11 mouse cellular contexts compared by ENCODE assay signal in the genomic region with DNA sequence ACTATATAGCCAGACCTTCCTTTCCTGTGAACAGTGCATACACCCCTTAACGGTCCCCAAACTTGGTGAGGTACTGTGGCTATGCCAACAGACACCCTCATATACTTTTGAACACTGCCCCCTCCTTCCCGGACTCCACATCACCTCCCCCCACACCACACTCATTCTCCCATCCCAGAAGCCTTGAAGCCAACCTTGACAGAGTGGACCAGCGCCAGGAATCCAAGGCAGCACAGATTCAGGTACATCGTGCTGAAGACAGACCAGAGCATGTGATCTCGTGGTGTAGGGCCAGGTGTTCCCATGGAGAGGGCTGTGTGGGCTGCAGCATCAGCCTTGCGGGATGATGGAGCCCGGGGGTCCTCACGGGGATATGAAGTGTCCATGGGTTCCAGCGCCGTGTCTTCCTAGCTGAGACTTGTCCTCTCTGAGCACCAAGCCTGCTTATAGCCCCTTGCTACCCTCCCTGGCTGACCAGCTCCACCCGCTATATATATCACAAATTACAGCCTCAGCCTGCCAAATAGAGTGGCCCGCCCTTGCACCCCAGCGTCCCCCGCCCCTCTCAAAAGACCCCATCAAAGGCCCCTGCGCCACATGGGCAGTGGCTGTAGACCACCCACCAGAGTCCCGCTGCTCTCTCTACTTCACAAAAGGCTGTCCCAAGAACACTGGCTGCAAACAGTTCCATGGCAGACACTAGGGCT. TPM values are rescaled to one million over a fixed set of nuclear protein-coding genes. Genes with fewer than 3 reads are reported as not detected.
DNase-seq lines count a peak whose midpoint lies in the region; ATAC-seq and TF ChIP-seq lines count a peak whose summit lies in the region.
"Had no signal": no experiment of that assay in that cellular context is flagged by ENCODE, and none has a peak within 500 bp of the region (broad histone marks: within the 10 kb centered on the region; RNA-seq: fewer than 3 reads in every experiment).

Gene Ifitm5, minus strand, starts transcription at position 468 of the 707 bp plus-strand sequence.

- TF ChIP-seq CTCF in midbrain, postnatal 0 days (IDR thresholded peaks at IDR 0.05) = no peak

- intact Hi-C loops in heart, postnatal 10 days (cut with DNase I) = loop anchor here (5.0 kb wide), 2 partner anchors 93 to 242 kb away; partner anchors contain the start of genes Bet1l, Gm45785, Hras and Lrrc56

- no peaks in the 10 kb centered on the region; the same call in 1 of the 2 replicates for H3K36me3 ChIP-seq in heart, embryonic 16.5 days (ENCODE audit: control insufficient read depth, insufficient read depth)
- peaks cover 26% of the 10 kb centered on the region for H3K36me3 ChIP-seq in lung, embryonic 16.5 days (ENCODE audit: control insufficient read depth, insufficient read depth, low read length)
- peaks cover 71% of the 10 kb centered on the region for H3K36me3 ChIP-seq in embryonic facial prominence, embryonic 10.5 days (replicated peaks)
- peaks cover 55% of the 10 kb centered on the region for H3K36me3 ChIP-seq in limb, embryonic 15.5 days
- H3K36me3 ChIP-seq in midbrain, postnatal 0 days (ENCODE audit: insufficient read depth, low read length) = no peaks in the 10 kb centered on the region
- H3K36me3 ChIP-seq: hindbrain, embryonic 15.5 days had no signal

- DNase-seq in heart, postnatal 10 days = no peak
- DNase-seq in lung, adult 18-20 months = no peak
- no peak for DNase-seq in embryonic facial prominence, embryonic 10.5 days (ENCODE audit: low spot score)
- no peak for DNase-seq in midbrain, postnatal 0 days (ENCODE audit: low spot score)
- DNase-seq in embryo, embryonic 10.5 days (ENCODE audit: low spot score) = no peak
- DNase-seq: cerebellum, adult 11-12 months had no signal

- no peak within 1 kb of the TSS for H3K4me3 ChIP-seq in heart, embryonic 16.5 days (ENCODE audit: low read length)
- H3K4me3 ChIP-seq in lung, embryonic 16.5 days (ENCODE audit: low read length) = no peak within 1 kb of the TSS
- H3K4me3 ChIP-seq in embryonic facial prominence, embryonic 10.5 days = no peak within 1 kb of the TSS
- no peak within 1 kb of the TSS for H3K4me3 ChIP-seq in limb, embryonic 15.5 days
- H3K4me3 ChIP-seq in midbrain, postnatal 0 days (ENCODE audit: low read depth, low read length) = no peak within 1 kb of the TSS
- H3K4me3 ChIP-seq: hindbrain, embryonic 15.5 days had no signal

- no peak for ATAC-seq in heart, embryonic 16.5 days (replicated peaks; ENCODE audit: extremely low read depth, insufficient read depth, low FRiP score)
- ATAC-seq in lung, embryonic 16.5 days (ENCODE audit: low read depth) = no peak
- no peak for ATAC-seq in limb, embryonic 15.5 days (ENCODE audit: insufficient number of reproducible peaks, low FRiP score, low TSS enrichment, low read depth)
- no peak for ATAC-seq in midbrain, postnatal 0 days (ENCODE audit: low FRiP score)

- peak within 1 kb of the TSS; percentile 50 for H3K27ac ChIP-seq in heart, embryonic 16.5 days (ENCODE audit: low read length)
- peak within 1 kb of the TSS; percentile 56 for H3K27ac ChIP-seq in lung, embryonic 16.5 days (ENCODE audit: low read length)
- peak within 1 kb of the TSS; percentile 51 for H3K27ac ChIP-seq in embryonic facial prominence, embryonic 10.5 days (replicated peaks)
- peak within 1 kb of the TSS; percentile 80 for H3K27ac ChIP-seq in limb, embryonic 15.5 days
- H3K27ac ChIP-seq in midbrain, postnatal 0 days (ENCODE audit: low read depth, low read length) = no peak within 1 kb of the TSS
- H3K27ac ChIP-seq: hindbrain, embryonic 15.5 days had no signal

- peak within 1 kb of the TSS; percentile 10; the same call in 1 of the 2 replicates for H3K9ac ChIP-seq in heart, embryonic 16.5 days (ENCODE audit: low read length)
- H3K9ac ChIP-seq in lung, embryonic 16.5 days (ENCODE audit: low read length) = peak within 1 kb of the TSS; percentile 34; the same call in 1 of the 2 replicates
- H3K9ac ChIP-seq in limb, embryonic 15.5 days = peak within 1 kb of the TSS; percentile 14; the same call in 1 of the 2 replicates
- no peak within 1 kb of the TSS for H3K9ac ChIP-seq in midbrain, postnatal 0 days (replicated peaks; ENCODE audit: low read length, poor library complexity, severe bottlenecking)
- H3K9ac ChIP-seq: hindbrain, embryonic 15.5 days had no signal

- H3K27me3 ChIP-seq in heart, embryonic 16.5 days (ENCODE audit: control insufficient read depth, insufficient read depth, low read length) = no peaks in the 10 kb centered on the region
- H3K27me3 ChIP-seq in lung, embryonic 16.5 days (ENCODE audit: control insufficient read depth, insufficient read depth, low read depth, low read length) = no peaks in the 10 kb centered on the region
- no peaks in the 10 kb centered on the region for H3K27me3 ChIP-seq in embryonic facial prominence, embryonic 10.5 days (replicated peaks; ENCODE audit: low read depth, poor library complexity, severe bottlenecking)
- no peaks in the 10 kb centered on the region for H3K27me3 ChIP-seq in limb, embryonic 15.5 days
- H3K27me3 ChIP-seq in midbrain, postnatal 0 days (ENCODE audit: insufficient read depth, low read length) = no peaks in the 10 kb centered on the region
- H3K27me3 ChIP-seq: hindbrain, embryonic 15.5 days had no signal

- WGBS in heart, embryonic 16.5 days = 84% methylated on average over 16 of the region's 16 CpGs
- WGBS in lung, embryonic 16.5 days = 86% methylated on average over 16 of the region's 16 CpGs
- whole genome bisulfite sequencing in embryonic facial prominence, embryonic 10.5 days = 90% methylated on average over 16 of the region's 16 CpGs
- 68% methylated on average over 16 of the region's 16 CpGs for WGBS in limb, embryonic 15.5 days
- 80% methylated on average over 16 of the region's 16 CpGs for WGBS in midbrain, postnatal 0 days

- peak within 1 kb of the TSS; percentile 19; the same call in 1 of the 2 replicates for H3K4me2 ChIP-seq in heart, embryonic 16.5 days (ENCODE audit: low read depth, low read length)
- peak within 1 kb of the TSS; percentile 19 for H3K4me2 ChIP-seq in lung, embryonic 16.5 days (ENCODE audit: low read depth, low read length)
- peak within 1 kb of the TSS; percentile 19 for H3K4me2 ChIP-seq in limb, embryonic 15.5 days
- H3K4me2 ChIP-seq in midbrain, postnatal 0 days (ENCODE audit: low read depth, low read length, poor library complexity, severe bottlenecking) = no peak within 1 kb of the TSS
- H3K4me2 ChIP-seq: hindbrain, embryonic 15.5 days had no signal

- no peaks in the 10 kb centered on the region for H3K9me3 ChIP-seq in heart, embryonic 16.5 days (replicated peaks; ENCODE audit: control insufficient read depth, low read length)
- H3K9me3 ChIP-seq in lung, embryonic 16.5 days (ENCODE audit: control insufficient read depth, low read length) = no peaks in the 10 kb centered on the region
- no peaks in the 10 kb centered on the region for H3K9me3 ChIP-seq in embryonic facial prominence, embryonic 10.5 days
- no peaks in the 10 kb centered on the region for H3K9me3 ChIP-seq in limb, embryonic 15.5 days
- no peaks in the 10 kb centered on the region for H3K9me3 ChIP-seq in midbrain, postnatal 0 days (ENCODE audit: low read length)
- H3K9me3 ChIP-seq: hindbrain, embryonic 15.5 days had no signal

- peaks cover 34% of the 10 kb centered on the region for H3K4me1 ChIP-seq in heart, embryonic 16.5 days (ENCODE audit: control insufficient read depth, insufficient read depth, low read length)
- H3K4me1 ChIP-seq in lung, embryonic 16.5 days (replicated peaks; ENCODE audit: control insufficient read depth, insufficient read depth, low read length) = peaks cover 22% of the 10 kb centered on the region
- peaks cover 52% of the 10 kb centered on the region for H3K4me1 ChIP-seq in embryonic facial prominence, embryonic 10.5 days
- H3K4me1 ChIP-seq in limb, embryonic 15.5 days = peaks cover 49% of the 10 kb centered on the region
- no peaks in the 10 kb centered on the region for H3K4me1 ChIP-seq in midbrain, postnatal 0 days (ENCODE audit: insufficient read depth, low read length)

RNA-seq across cellular contexts. Expression of gene Ifitm5, which starts in this region (rescaled TPM):
- polyA plus RNA-seq in heart, embryonic 16.5 days (2015; fragmentation: Nextera tagmentation; extraction: Ambion mirVana) = 1.3 and 1.6 TPM in 2 replicates
- 1 to 10 TPM in 1 of 2 experiments, not detected in 1; 1.1 TPM for total RNA-seq in heart, postnatal 10 days (2021)
- 2.8 and 6.6 TPM in 2 replicates for polyA plus RNA-seq in lung, embryonic 16.5 days (2015; fragmentation: Nextera tagmentation; extraction: Ambion mirVana)
- polyA plus RNA-seq in embryonic facial prominence, embryonic 10.5 days (2016; fragmentation: Nextera tagmentation; extraction: Ambion mirVana) = 2.9 and 3.8 TPM in 2 replicates
- 46.1 and 62.9 TPM in 2 replicates for polyA plus RNA-seq in limb, embryonic 15.5 days (2015; fragmentation: Nextera tagmentation; extraction: Ambion mirVana)
- total RNA-seq in midbrain, postnatal 0 days (2014; rRNA removed) = 0.99 TPM in 1 of 2 replicates, not detected in the other
- polyA plus RNA-seq in midbrain, postnatal 0 days (2015; fragmentation: Nextera tagmentation; extraction: Ambion mirVana) = 0.63 TPM in 1 of 2 replicates, not detected in the other
- total RNA-seq: left cerebral cortex, adult 18-20 months had no signal
